Mouse (Mus musculus): Measurements from ENCODE around the gene Gm17304. TPM values are rescaled to one million over a fixed set of nuclear protein-coding genes. Genes with fewer than 3 reads are reported as not detected.

The Gm17304 gene
- polyA plus RNA-seq, 1 experiment from 2014 or later, result not detected

- no peaks in the 10 kb centered on the region for H3K27me3 ChIP-seq
- WGBS, result 79% methylated on average over 5 of the region's 5 CpGs
- no peak overlapping the region for H3K9ac ChIP-seq (replicated peaks)
- no peak overlapping the region for H3K27ac ChIP-seq
- H3K4me1 ChIP-seq (replicated peaks), result no peaks in the 10 kb centered on the region
- H3K4me3 ChIP-seq (replicated peaks), result no peak overlapping the region
- peaks cover 37% of the 10 kb centered on the region; the same call in 1 of the 2 replicates for H3K36me3 ChIP-seq
- H3K4me2 ChIP-seq, result no peak overlapping the region
- ATAC-seq (ENCODE audit: insufficient number of reproducible peaks, insufficient read depth, low FRiP score, low TSS enrichment, low read depth), result no peak
- H3K9me3 ChIP-seq, result no peaks in the 10 kb centered on the region
Observed at GRCm38 (mm10) chr5:106590686-106591085, 18.2 kb upstream of the Gm17304 start.

- no peaks in the 10 kb centered on the region for H3K4me1 ChIP-seq (replicated peaks)
- no peaks in the 10 kb centered on the region for H3K9me3 ChIP-seq
- no peak overlapping the region for H3K9ac ChIP-seq (replicated peaks)
- no peak for ATAC-seq (ENCODE audit: insufficient number of reproducible peaks, insufficient read depth, low FRiP score, low TSS enrichment, low read depth)
- H3K27ac ChIP-seq, result no peak overlapping the region
- H3K4me2 ChIP-seq, result no peak overlapping the region
- no peaks in the 10 kb centered on the region for H3K27me3 ChIP-seq
- H3K4me3 ChIP-seq (replicated peaks), result no peak overlapping the region
- H3K36me3 ChIP-seq, result peaks cover 34% of the 10 kb centered on the region; the same call in 1 of the 2 replicates
Observed at GRCm38 (mm10) chr5:106594388-106594787, 14.5 kb upstream of the Gm17304 start.

- no peak for ATAC-seq (ENCODE audit: insufficient number of reproducible peaks, insufficient read depth, low FRiP score, low TSS enrichment, low read depth)
- H3K4me2 ChIP-seq, result no peak overlapping the region
- no peak overlapping the region for H3K27ac ChIP-seq
- 89% methylated on average over 2 of the region's 2 CpGs for WGBS
- peaks cover 29% of the 10 kb centered on the region; the same call in 1 of the 2 replicates for H3K36me3 ChIP-seq
- no peaks in the 10 kb centered on the region for H3K27me3 ChIP-seq
- no peak overlapping the region for H3K4me3 ChIP-seq (replicated peaks)
- no peaks in the 10 kb centered on the region for H3K4me1 ChIP-seq (replicated peaks)
- H3K9me3 ChIP-seq, result no peaks in the 10 kb centered on the region
- no peak overlapping the region for H3K9ac ChIP-seq (replicated peaks)
Observed at GRCm38 (mm10) chr5:106597472-106597871, 11.4 kb upstream of the Gm17304 start.

GRCm38 (mm10) chr5:106599482-106599881 is 9.4 kb upstream of the Gm17304 start:
- H3K27me3 ChIP-seq, result no peaks in the 10 kb centered on the region
- H3K4me1 ChIP-seq (replicated peaks), result no peaks in the 10 kb centered on the region
- no peak for ATAC-seq (ENCODE audit: insufficient number of reproducible peaks, insufficient read depth, low FRiP score, low TSS enrichment, low read depth)
- H3K9ac ChIP-seq (replicated peaks), result no peak overlapping the region
- no peak overlapping the region for H3K4me2 ChIP-seq
- H3K4me3 ChIP-seq (replicated peaks), result no peak overlapping the region
- WGBS, result 89% methylated on average over 8 of the region's 8 CpGs
- no peaks in the 10 kb centered on the region for H3K9me3 ChIP-seq
- H3K27ac ChIP-seq, result no peak overlapping the region
- peaks cover 25% of the 10 kb centered on the region; the same call in 1 of the 2 replicates for H3K36me3 ChIP-seq

DNA sequence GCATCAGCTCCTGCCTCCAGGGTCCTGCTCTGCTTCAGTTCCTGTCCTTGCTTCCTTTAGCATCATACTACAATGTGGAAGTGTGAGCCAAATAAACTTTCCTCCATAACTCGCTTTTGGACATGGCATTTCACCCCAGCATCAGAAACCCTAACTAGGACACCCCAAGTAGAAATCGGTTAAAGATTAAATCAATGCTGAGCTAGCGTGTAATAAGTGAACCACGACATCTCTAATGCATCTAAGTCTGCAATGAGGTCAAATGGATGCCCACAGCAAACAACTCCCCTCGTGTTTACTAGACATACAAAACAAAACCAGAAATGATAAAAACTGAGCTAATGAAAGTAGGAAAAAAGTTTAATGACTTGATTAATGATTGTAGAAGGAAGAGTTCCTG is 4.5 kb upstream of the Gm17304 start:
- no peak overlapping the region for H3K9ac ChIP-seq (replicated peaks)
- H3K27me3 ChIP-seq, result no peaks in the 10 kb centered on the region
- ATAC-seq (ENCODE audit: insufficient number of reproducible peaks, insufficient read depth, low FRiP score, low TSS enrichment, low read depth), result no peak
- no peak overlapping the region for H3K4me2 ChIP-seq
- H3K4me1 ChIP-seq (replicated peaks), result peaks cover 21% of the 10 kb centered on the region
- no peaks in the 10 kb centered on the region for H3K9me3 ChIP-seq
- no peak overlapping the region for H3K4me3 ChIP-seq (replicated peaks)
- peaks cover 26% of the 10 kb centered on the region for H3K36me3 ChIP-seq
- 91% methylated on average over 5 of the region's 5 CpGs for WGBS
- H3K27ac ChIP-seq, result no peak overlapping the region

DNA sequence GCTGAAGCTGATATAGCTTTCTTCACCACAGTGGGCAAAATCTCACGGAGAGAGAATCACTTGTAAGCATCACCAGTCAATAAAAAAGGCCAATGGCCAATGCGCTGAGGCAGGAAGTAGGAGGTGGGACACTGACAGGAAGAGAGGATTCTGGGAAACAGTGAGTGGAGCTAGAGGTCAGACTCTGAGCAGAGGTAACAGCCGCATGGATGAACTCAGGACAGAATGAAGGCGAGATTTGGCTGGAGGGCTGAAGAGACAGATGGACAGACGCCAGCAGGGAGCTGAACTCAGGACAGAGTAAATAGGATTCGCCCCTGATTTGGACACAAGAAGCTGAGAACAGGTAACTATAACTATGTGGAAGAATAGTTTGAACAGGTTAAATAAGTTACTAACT is 3.8 kb upstream of the Gm17304 start:
- Histone ChIP-seq H3K4me3 (replicated peaks) (no peak overlapping the region), H3K4me2 (no peak overlapping the region), H3K36me3 (peaks cover 27% of the 10 kb centered on the region), H3K9ac (replicated peaks) (no peak overlapping the region), H3K9me3 (no peaks in the 10 kb centered on the region), H3K4me1 (replicated peaks) (peaks cover 21% of the 10 kb centered on the region), H3K27ac (no peak overlapping the region), H3K27me3 (no peaks in the 10 kb centered on the region)
- no peak for ATAC-seq (ENCODE audit: insufficient number of reproducible peaks, insufficient read depth, low FRiP score, low TSS enrichment, low read depth)
- 91% methylated on average over 6 of the region's 6 CpGs for WGBS

GRCm38 (mm10) chr5:106607081-106607480 is 1.8 kb upstream of the Gm17304 start:
- H3K9ac ChIP-seq (replicated peaks), result no peak overlapping the region
- peaks cover 21% of the 10 kb centered on the region for H3K4me1 ChIP-seq (replicated peaks)
- no peaks in the 10 kb centered on the region for H3K9me3 ChIP-seq
- no peaks in the 10 kb centered on the region for H3K27me3 ChIP-seq
- no peak overlapping the region for H3K4me2 ChIP-seq
- no peak for ATAC-seq (ENCODE audit: insufficient number of reproducible peaks, insufficient read depth, low FRiP score, low TSS enrichment, low read depth)
- peaks cover 33% of the 10 kb centered on the region for H3K36me3 ChIP-seq
- H3K27ac ChIP-seq, result 0 out of 2 replicates have a peak overlapping the region, but pooled peaks have one; percentile 41
- no peak overlapping the region for H3K4me3 ChIP-seq (replicated peaks)
- WGBS, result 68% methylated on average over 5 of the region's 5 CpGs

- ATAC-seq (ENCODE audit: insufficient number of reproducible peaks, insufficient read depth, low FRiP score, low TSS enrichment, low read depth), result no peak
- H3K27me3 ChIP-seq, result no peaks in the 10 kb centered on the region
- H3K27ac ChIP-seq, result no peak overlapping the region
- 0 out of 2 replicates have a peak, but pooled peaks cover 2% of the 10 kb centered on the region for H3K4me1 ChIP-seq (replicated peaks)
- H3K9ac ChIP-seq (replicated peaks), result no peak overlapping the region
- H3K4me3 ChIP-seq (replicated peaks), result no peak overlapping the region
- WGBS, result 81% methylated on average over 2 of the region's 2 CpGs
- H3K9me3 ChIP-seq, result no peaks in the 10 kb centered on the region
- H3K36me3 ChIP-seq, result peaks cover 42% of the 10 kb centered on the region
- no peak overlapping the region for H3K4me2 ChIP-seq
Observed at GRCm38 (mm10) chr5:106612151-106612550, 3.3 kb downstream of the Gm17304 start.

GRCm38 (mm10) chr5:106614570-106614969 is 5.7 kb downstream of the Gm17304 start:
- H3K9ac ChIP-seq (replicated peaks), result no peak overlapping the region
- peaks cover 43% of the 10 kb centered on the region for H3K36me3 ChIP-seq
- no peak overlapping the region for H3K27ac ChIP-seq
- H3K4me2 ChIP-seq, result no peak overlapping the region
- WGBS, result 87% methylated on average over 7 of the region's 7 CpGs
- no peaks in the 10 kb centered on the region for H3K4me1 ChIP-seq (replicated peaks)
- no peak overlapping the region for H3K4me3 ChIP-seq (replicated peaks)
- no peak for ATAC-seq (ENCODE audit: insufficient number of reproducible peaks, insufficient read depth, low FRiP score, low TSS enrichment, low read depth)
- no peaks in the 10 kb centered on the region for H3K27me3 ChIP-seq
- no peaks in the 10 kb centered on the region for H3K9me3 ChIP-seq

DNA sequence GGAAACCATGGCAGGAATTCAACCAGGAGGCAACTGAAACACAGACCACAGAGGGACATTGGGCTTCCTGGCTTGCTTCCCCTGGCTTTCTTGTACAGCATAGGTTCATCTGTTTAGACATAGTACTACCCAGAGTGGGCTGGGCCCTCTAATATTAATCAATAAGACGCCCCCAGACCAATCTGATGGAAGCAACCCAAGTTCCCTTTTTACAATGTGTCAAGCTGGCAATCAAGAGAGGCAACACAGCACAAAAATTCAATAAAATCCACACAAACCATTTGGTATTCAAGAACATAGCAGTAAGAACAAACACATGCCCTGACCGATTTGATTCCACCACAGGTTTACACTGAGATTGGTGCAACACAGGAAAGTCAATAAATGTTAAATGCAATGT is 6.1 kb downstream of the Gm17304 start:
- Histone ChIP-seq H3K4me1 (replicated peaks) (no peaks in the 10 kb centered on the region), H3K9me3 (no peaks in the 10 kb centered on the region), H3K9ac (replicated peaks) (no peak overlapping the region), H3K27me3 (no peaks in the 10 kb centered on the region), H3K4me2 (no peak overlapping the region), H3K4me3 (replicated peaks) (no peak overlapping the region), H3K27ac (no peak overlapping the region), H3K36me3 (peaks cover 39% of the 10 kb centered on the region)
- ATAC-seq (ENCODE audit: insufficient number of reproducible peaks, insufficient read depth, low FRiP score, low TSS enrichment, low read depth), result no peak
- 85% methylated on average over 2 of the region's 2 CpGs for WGBS

GRCm38 (mm10) chr5:106620446-106620845 is 11.5 kb downstream of the Gm17304 start:
- Histone ChIP-seq H3K27ac (no peak overlapping the region), H3K36me3 (peaks cover 52% of the 10 kb centered on the region)
- 93% methylated on average over 6 of the region's 6 CpGs for WGBS

GRCm38 (mm10) chr5:106622193-106622592 is 13.3 kb downstream of the Gm17304 start:
- H3K27me3 ChIP-seq, result no peaks in the 10 kb centered on the region
- no peak overlapping the region for H3K4me2 ChIP-seq
- 90% methylated on average over 5 of the region's 5 CpGs for WGBS
- H3K36me3 ChIP-seq, result peaks cover 49% of the 10 kb centered on the region
- no peak overlapping the region for H3K27ac ChIP-seq
- ATAC-seq (ENCODE audit: insufficient number of reproducible peaks, insufficient read depth, low FRiP score, low TSS enrichment, low read depth), result no peak
- H3K4me3 ChIP-seq (replicated peaks), result no peak overlapping the region
- H3K4me1 ChIP-seq (replicated peaks), result no peaks in the 10 kb centered on the region
- H3K9ac ChIP-seq (replicated peaks), result no peak overlapping the region
- H3K9me3 ChIP-seq, result no peaks in the 10 kb centered on the region

More at GRCm38 (mm10) chr5:106620446-106620845, 11.5 kb downstream of the Gm17304 start:
- Histone ChIP-seq H3K9ac (replicated peaks) (no peak overlapping the region), H3K4me1 (replicated peaks) (no peaks in the 10 kb centered on the region), H3K27me3 (no peaks in the 10 kb centered on the region), H3K4me3 (replicated peaks) (no peak overlapping the region), H3K9me3 (no peaks in the 10 kb centered on the region), H3K4me2 (no peak overlapping the region)
- ATAC-seq (ENCODE audit: insufficient number of reproducible peaks, insufficient read depth, low FRiP score, low TSS enrichment, low read depth), result no peak

Measured in limb, embryonic 12.5 days (tissue).